Mouse (Mus musculus): ENCODE measurements around the gene Elmo1. TPM values are rescaled to one million over a fixed set of nuclear protein-coding genes. Genes with fewer than 3 reads are reported as not detected.

The Elmo1 gene
- polyA plus RNA-seq, 1 experiment from 2014 or later, result 14.9 TPM

DNA sequence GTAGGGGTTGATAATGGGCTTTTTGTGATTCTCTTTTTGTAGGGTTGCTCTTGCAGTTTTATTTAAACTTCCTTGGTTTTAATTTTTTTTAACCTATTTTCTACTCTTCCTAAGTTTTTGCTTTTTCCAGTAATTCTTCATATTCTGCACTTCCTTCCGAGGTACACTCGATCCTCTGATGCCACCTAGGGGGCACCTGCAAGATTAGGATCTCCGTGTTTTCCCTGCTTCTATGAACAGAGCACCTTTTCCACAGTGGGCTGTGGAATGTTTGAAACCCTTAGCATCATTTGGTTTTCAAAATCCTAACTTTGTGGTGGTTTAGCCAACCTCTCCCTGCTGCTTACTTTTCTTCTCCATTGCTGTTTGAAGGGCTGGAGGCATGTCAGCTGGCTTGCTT lies 181.4 kb downstream of the Elmo1 start:
- Histone ChIP-seq H3K9me3 (no peaks in the 10 kb centered on the region), H3K27me3 (replicated peaks) (no peaks in the 10 kb centered on the region), H3K27ac (no peak overlapping the region), H3K9ac (no peak overlapping the region), H3K4me1 (replicated peaks) (no peaks in the 10 kb centered on the region), H3K4me2 (replicated peaks) (no peak overlapping the region), H3K36me3 (no peaks in the 10 kb centered on the region), H3K4me3 (replicated peaks) (no peak overlapping the region)
- no peak for ATAC-seq
- 40% methylated on average over 3 of the region's 3 CpGs for WGBS

DNA sequence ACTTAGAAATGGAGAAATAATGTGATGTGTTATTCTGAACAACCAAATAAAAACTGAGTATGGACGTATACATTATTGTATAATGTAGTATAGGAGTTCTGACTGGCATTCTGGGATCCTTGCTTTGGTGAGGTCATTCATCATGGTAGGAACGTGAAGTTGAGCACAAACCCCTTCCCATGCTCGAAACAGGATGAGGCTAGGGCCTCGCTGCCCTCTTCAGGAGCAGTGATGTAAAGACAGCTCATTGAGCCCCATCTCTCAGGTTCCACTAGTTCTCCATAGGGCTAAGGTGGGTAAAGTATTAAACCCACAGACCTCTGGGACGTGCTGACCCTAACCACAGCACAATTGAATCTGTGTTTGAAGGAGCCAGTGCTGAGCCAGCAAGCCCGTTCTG lies 182.2 kb downstream of the Elmo1 start:
- no peak overlapping the region for H3K4me2 ChIP-seq (replicated peaks)
- no peak for ATAC-seq
- H3K27ac ChIP-seq, result no peak overlapping the region
- no peak overlapping the region for H3K9ac ChIP-seq
- no peaks in the 10 kb centered on the region for H3K27me3 ChIP-seq (replicated peaks)
- no peaks in the 10 kb centered on the region for H3K4me1 ChIP-seq (replicated peaks)
- 55% methylated on average over 6 of the region's 6 CpGs for WGBS
- no peak overlapping the region for H3K4me3 ChIP-seq (replicated peaks)
- no peaks in the 10 kb centered on the region for H3K9me3 ChIP-seq
- H3K36me3 ChIP-seq, result no peaks in the 10 kb centered on the region

DNA sequence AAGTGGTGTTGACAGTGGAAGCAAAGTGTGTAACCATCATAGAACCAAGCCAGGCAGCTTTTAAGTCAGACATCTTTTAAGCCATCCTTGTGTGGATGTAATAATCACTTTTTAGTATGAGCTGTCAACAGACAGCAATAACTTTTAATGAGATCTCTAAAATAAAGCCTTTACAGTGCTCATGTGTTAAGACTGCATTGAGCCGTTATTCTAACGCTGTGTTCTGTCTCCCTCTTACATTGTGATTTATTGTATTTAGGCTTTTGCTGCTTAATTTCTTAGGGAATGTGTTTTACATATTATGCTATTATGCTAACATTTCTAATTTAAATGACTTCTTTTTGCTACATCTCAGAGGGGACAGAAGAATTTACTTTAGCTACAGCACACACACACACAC lies 189.5 kb downstream of the Elmo1 start:
- H3K4me1 ChIP-seq (replicated peaks), result no peaks in the 10 kb centered on the region
- no peak for ATAC-seq
- no peak overlapping the region for H3K27ac ChIP-seq
- no peaks in the 10 kb centered on the region for H3K27me3 ChIP-seq (replicated peaks)
- 43% methylated on average over 2 of the region's 2 CpGs for WGBS
- no peaks in the 10 kb centered on the region for H3K9me3 ChIP-seq
- H3K4me2 ChIP-seq (replicated peaks), result no peak overlapping the region
- H3K9ac ChIP-seq, result no peak overlapping the region
- H3K4me3 ChIP-seq (replicated peaks), result no peak overlapping the region
- no peaks in the 10 kb centered on the region for H3K36me3 ChIP-seq

DNA sequence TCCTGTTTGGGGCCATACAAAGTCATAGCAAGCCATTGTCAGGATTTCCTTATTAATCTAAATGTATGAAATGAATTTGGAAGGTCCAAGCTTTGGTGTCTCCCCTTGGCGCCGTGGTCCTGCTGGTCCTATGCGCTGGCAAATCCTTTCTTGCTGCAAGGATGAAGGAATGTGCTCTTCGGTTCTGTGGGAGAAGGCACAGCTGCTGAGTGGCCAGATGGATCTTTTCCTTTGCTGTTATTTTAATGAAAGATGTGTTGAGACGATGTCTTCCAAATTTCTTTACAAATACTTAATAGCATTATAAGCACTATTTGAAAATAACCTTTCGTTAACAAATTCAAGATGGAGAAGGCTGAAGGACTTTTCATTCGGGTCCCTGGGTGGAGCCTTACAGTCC lies 193.5 kb downstream of the Elmo1 start:
- no peak for ATAC-seq
- Histone ChIP-seq H3K9ac (no peak overlapping the region), H3K9me3 (no peaks in the 10 kb centered on the region), H3K4me1 (replicated peaks) (no peaks in the 10 kb centered on the region), H3K27me3 (replicated peaks) (no peaks in the 10 kb centered on the region), H3K4me2 (replicated peaks) (no peak overlapping the region), H3K36me3 (no peaks in the 10 kb centered on the region), H3K27ac (no peak overlapping the region), H3K4me3 (replicated peaks) (no peak overlapping the region)
- 71% methylated on average over 7 of the region's 7 CpGs for WGBS

DNA sequence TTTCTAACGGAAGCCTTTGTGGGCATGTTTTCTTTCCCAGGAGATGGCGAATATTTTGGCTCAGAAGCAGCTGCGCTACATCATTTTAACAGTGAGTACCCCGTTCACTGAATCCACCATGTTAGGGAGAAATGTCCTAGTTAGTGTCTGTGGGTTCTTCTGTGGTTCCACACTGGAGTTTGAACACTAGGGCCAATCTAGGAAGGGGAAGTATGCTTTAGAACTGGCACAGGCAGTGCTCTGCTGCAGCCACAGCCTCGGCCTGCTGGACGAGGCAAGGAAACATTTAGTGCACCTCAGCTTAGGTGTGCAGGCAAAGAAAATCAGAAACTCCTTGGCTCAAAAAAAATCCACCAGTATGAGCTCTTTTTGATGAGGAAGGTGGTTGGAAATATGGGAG lies 196.3 kb downstream of the Elmo1 start:
- Histone ChIP-seq H3K27ac (no peak overlapping the region), H3K27me3 (replicated peaks) (no peaks in the 10 kb centered on the region), H3K9me3 (no peaks in the 10 kb centered on the region), H3K4me2 (replicated peaks) (no peak overlapping the region), H3K4me1 (replicated peaks) (no peaks in the 10 kb centered on the region), H3K9ac (no peak overlapping the region), H3K36me3 (no peaks in the 10 kb centered on the region), H3K4me3 (replicated peaks) (no peak overlapping the region)
- WGBS, result 91% methylated on average over 6 of the region's 6 CpGs
- no peak for ATAC-seq

DNA sequence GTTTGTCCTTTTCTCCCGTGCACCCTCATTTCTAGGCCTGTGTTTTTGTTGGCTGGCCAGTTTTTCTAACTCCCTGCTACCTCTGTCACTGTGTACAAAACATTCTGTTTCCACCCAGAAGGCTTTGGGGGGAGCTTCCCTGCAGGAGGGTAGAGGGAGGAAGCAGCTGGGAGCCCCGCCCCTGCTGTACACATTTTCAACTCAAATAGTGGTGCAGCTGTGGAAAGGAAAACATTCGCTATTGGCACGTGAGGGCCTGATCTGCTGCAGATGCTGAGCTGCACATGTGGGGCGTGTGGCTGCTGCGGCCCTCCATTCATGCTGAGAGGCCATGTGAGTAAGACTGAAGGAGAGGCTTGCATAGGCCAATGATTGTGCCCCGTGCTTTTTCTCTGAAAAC lies 198.0 kb downstream of the Elmo1 start:
- H3K9me3 ChIP-seq, result no peaks in the 10 kb centered on the region
- H3K9ac ChIP-seq, result no peak overlapping the region
- H3K36me3 ChIP-seq, result no peaks in the 10 kb centered on the region
- H3K4me1 ChIP-seq (replicated peaks), result no peaks in the 10 kb centered on the region
- no peak overlapping the region for H3K4me2 ChIP-seq (replicated peaks)
- WGBS, result 48% methylated on average over 7 of the region's 7 CpGs
- no peak overlapping the region for H3K4me3 ChIP-seq (replicated peaks)
- ATAC-seq, result peak; percentile 81
- no peaks in the 10 kb centered on the region for H3K27me3 ChIP-seq (replicated peaks)
- no peak overlapping the region for H3K27ac ChIP-seq

DNA sequence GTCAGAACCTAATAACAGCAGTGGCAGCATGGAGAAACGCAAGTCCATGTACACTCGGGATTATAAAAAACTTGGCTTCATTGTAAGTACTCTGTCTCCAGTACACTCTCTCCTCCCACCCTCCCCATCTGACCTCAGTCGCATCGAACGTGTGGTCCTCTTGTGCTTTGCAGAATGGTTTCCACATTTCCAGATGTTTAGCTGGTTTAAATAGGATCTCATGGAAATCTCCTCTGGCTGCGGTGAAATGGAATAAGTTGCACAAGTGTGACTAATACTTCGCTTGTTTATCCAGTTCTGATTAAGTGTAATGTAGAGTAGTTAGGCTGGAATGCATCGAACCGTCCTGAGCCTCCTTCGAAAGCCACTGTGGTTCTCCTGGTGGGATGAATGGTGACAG lies 200.0 kb downstream of the Elmo1 start:
- Histone ChIP-seq H3K36me3 (no peaks in the 10 kb centered on the region), H3K4me2 (replicated peaks) (no peak overlapping the region), H3K27ac (no peak overlapping the region), H3K27me3 (replicated peaks) (no peaks in the 10 kb centered on the region), H3K9me3 (no peaks in the 10 kb centered on the region), H3K9ac (no peak overlapping the region), H3K4me1 (replicated peaks) (no peaks in the 10 kb centered on the region), H3K4me3 (replicated peaks) (no peak overlapping the region)
- 80% methylated on average over 10 of the region's 10 CpGs for WGBS
- no peak for ATAC-seq

DNA sequence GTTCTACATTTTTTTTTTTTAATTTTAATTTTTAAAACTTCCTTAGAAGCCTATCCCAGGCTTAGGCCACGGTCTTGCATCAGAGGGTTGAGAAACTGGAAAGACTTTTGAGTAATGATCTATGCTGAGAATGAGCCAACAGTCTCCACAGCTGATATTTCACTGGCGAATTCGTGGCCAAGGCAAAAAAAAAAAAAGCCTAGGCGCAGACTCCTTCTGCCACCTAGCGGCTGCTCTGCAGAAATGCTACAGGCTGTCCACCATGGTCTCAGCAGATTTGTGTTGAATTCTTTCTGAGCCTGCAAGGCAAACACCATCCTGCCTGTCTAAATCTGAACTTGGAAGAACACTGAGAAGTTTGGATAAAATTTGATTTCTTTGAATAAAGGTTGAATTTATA lies 202.0 kb downstream of the Elmo1 start:
- Histone ChIP-seq H3K4me2 (replicated peaks) (no peak overlapping the region), H3K27ac (no peak overlapping the region), H3K9ac (no peak overlapping the region), H3K4me3 (replicated peaks) (no peak overlapping the region), H3K27me3 (replicated peaks) (no peaks in the 10 kb centered on the region), H3K36me3 (no peaks in the 10 kb centered on the region), H3K9me3 (no peaks in the 10 kb centered on the region), H3K4me1 (replicated peaks) (no peaks in the 10 kb centered on the region)
- ATAC-seq, result no peak
- WGBS, result 3% methylated on average over 5 of the region's 5 CpGs

DNA sequence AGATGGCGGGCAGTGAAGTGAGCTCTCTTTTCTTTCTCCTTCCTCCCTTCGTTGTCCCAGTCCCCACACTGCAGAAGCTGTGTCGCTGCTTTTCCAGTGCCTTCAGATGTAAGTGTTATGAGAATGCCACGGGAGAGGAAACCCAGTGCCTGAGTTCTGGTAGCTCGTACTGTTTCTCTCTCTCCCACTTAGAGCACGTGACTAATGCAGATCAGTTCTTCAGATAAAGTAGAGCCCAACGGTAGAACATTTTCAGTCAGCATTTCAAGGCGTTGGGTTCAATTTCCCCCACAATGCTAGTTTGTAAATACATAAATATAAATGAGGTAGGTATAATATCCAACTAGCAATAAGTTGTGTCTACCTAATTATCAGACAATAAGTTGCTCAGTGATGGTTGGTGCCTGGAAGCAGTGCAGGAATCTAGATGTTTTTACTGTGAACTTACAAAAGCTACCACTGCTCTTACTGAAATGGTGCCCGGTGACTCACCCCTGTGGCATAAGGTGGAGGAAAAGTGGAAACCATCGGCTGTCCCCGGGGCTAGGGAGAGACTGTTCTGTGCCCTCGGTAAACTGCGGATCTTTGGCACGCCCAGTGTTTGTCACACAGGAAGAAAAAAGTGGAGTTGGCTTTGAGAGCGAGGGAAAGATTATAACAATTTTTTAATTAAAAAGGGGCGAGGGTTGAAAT lies 205.0 kb downstream of the Elmo1 start:
- no peak overlapping the region for H3K4me3 ChIP-seq (replicated peaks)
- H3K4me1 ChIP-seq (replicated peaks), result no peaks in the 10 kb centered on the region
- no peak overlapping the region for H3K4me2 ChIP-seq (replicated peaks)
- no peaks in the 10 kb centered on the region for H3K27me3 ChIP-seq (replicated peaks)
- ATAC-seq, result no peak
- no peaks in the 10 kb centered on the region for H3K9me3 ChIP-seq
- 76% methylated on average over 16 of the region's 16 CpGs for WGBS
- H3K9ac ChIP-seq, result no peak overlapping the region
- no peaks in the 10 kb centered on the region for H3K36me3 ChIP-seq
- H3K27ac ChIP-seq, result no peak overlapping the region

DNA sequence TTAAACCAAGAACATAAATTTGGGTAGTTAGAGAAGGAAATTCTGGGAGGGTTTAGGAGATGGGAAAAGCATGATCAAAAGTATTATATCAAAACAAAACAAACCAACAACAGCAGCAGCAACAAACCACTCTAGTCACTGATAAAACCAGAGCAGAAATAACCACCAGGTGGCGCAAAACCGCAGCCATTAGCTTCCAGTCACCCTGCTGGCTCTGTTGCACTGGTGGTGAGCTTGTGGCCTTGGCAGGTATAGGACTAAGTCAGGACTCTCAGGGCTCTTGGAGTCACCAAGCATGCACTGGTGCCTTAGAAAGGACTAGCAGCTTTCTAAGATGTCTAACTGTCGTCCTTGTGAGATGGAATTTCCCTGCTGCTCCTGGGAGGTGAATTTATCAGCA lies 207.4 kb downstream of the Elmo1 start:
- no peak overlapping the region for H3K4me3 ChIP-seq (replicated peaks)
- WGBS, result 19% methylated on average over 3 of the region's 3 CpGs
- H3K4me2 ChIP-seq (replicated peaks), result no peak overlapping the region
- no peak overlapping the region for H3K27ac ChIP-seq
- H3K9ac ChIP-seq, result no peak overlapping the region
- no peaks in the 10 kb centered on the region for H3K4me1 ChIP-seq (replicated peaks)
- no peaks in the 10 kb centered on the region for H3K36me3 ChIP-seq
- H3K27me3 ChIP-seq (replicated peaks), result no peaks in the 10 kb centered on the region
- no peaks in the 10 kb centered on the region for H3K9me3 ChIP-seq
- ATAC-seq, result no peak

DNA sequence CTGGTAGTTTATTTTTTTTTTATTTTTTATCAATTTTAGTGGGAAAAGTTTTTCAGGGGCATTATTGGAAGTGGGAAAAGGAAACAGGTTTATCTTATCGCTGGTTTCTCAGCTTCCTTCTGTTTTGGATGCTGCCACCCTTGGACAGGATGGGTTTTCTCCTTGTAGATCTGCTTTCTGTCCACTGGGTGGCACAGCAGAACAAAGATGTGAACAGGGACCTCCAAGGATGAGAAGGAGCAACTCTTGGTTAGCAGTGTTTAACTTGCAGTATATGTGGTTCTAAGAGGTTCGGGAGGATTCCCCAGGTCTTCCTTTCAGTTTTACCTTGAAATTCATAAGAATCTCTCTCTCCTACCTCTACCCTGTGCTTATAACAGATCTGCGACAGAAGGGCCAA lies 209.0 kb downstream of the Elmo1 start:
- no peak for ATAC-seq

DNA sequence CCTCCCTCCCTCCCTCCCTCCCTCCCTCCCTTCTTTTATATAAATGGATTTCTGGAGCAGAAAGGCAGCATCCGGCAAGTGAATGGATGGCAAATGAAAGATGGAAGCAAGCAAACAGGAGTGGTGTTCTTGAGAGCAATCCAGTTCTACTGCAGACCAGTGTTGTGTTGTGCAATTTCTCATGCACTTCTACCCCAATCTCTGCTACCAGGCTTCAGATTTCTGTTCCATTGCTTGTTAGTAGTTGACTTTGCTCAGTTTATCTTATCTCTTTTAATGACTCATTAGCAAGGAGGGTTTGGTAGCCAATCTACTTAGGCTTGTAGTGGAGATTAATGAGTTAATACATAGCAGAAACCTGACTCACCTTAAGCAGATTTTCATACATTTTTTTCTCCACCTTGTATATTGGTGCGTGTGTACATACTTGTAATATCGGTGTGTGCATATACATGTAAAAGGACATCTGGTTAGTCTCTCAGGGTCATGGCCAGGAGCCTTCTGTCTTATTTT lies 209.7 kb downstream of the Elmo1 start:
- ATAC-seq, result peak; percentile 74
- Histone ChIP-seq H3K4me1 (replicated peaks) (no peaks in the 10 kb centered on the region), H3K9ac (no peak overlapping the region), H3K36me3 (no peaks in the 10 kb centered on the region), H3K4me2 (replicated peaks) (no peak overlapping the region), H3K4me3 (replicated peaks) (no peak overlapping the region), H3K27me3 (replicated peaks) (no peaks in the 10 kb centered on the region), H3K27ac (no peak overlapping the region), H3K9me3 (no peaks in the 10 kb centered on the region)
- WGBS, result 69% methylated on average over 3 of the region's 3 CpGs

More for the DNA sequence above, 209.0 kb downstream of the Elmo1 start:
- H3K36me3 ChIP-seq, result no peaks in the 10 kb centered on the region
- H3K9me3 ChIP-seq, result no peaks in the 10 kb centered on the region
- no peak overlapping the region for H3K4me3 ChIP-seq (replicated peaks)
- 65% methylated on average over 3 of the region's 3 CpGs for WGBS
- H3K4me1 ChIP-seq (replicated peaks), result no peaks in the 10 kb centered on the region
- no peak overlapping the region for H3K4me2 ChIP-seq (replicated peaks)
- H3K9ac ChIP-seq, result no peak overlapping the region
- H3K27ac ChIP-seq, result no peak overlapping the region
- no peaks in the 10 kb centered on the region for H3K27me3 ChIP-seq (replicated peaks)

DNA sequence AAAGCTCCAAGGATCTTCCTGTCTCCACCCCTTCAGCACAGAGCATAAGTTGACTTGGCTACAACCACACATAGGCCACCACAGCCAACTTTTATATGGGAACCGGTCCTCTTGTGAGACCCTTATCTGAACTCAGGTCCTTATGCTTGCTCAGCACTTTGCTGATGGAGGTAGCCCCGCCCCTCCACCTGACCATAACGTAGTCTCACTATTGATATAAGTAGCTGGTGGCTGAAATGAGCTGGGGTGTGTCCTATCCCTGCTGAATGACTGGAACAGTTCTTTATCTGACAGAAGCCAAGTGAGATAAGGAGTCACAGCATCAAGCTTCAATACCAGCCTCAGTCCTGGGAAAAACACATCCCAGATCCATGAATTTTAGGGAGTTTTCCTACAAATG lies 210.2 kb downstream of the Elmo1 start:
- ATAC-seq, result peak; percentile 91
- no peaks in the 10 kb centered on the region for H3K27me3 ChIP-seq (replicated peaks)
- no peak overlapping the region for H3K27ac ChIP-seq
- 68% methylated on average over 3 of the region's 3 CpGs for WGBS
- H3K9ac ChIP-seq, result no peak overlapping the region
- no peaks in the 10 kb centered on the region for H3K36me3 ChIP-seq
- no peaks in the 10 kb centered on the region for H3K9me3 ChIP-seq
- H3K4me1 ChIP-seq (replicated peaks), result no peaks in the 10 kb centered on the region
- no peak overlapping the region for H3K4me2 ChIP-seq (replicated peaks)
- no peak overlapping the region for H3K4me3 ChIP-seq (replicated peaks)

Measured in intestine, embryonic 15.5 days (tissue).